Mouse (Mus musculus) limb, embryonic 10.5 days (tissue): ENCODE results near the gene Crat. TPM values are rescaled to one million over a fixed set of nuclear protein-coding genes. Genes with fewer than 3 reads are reported as not detected.
A peak's percentile ranks its signal among the peaks of the same experiment; 100 is the strongest.

Experiments
- DNase-seq: peaks from one replicate; pipeline ENCODE4 v3.0.0-alpha.2; 2017; ENCODE audit warnings: low spot score
- H3K27ac ChIP-seq: fragments of 300-500 bp; sonication (generic); 2 replicates; pipeline ENCODE4 v1.5.1; 2016; ENCODE audit warnings: mild to moderate bottlenecking
- H3K27me3 ChIP-seq: fragments of 300-500 bp; sonication (generic); 2 replicates; pipeline ENCODE4 v1.6.1; 2016; ENCODE audit warnings: low read depth, mild to moderate bottlenecking; ENCODE audit not compliant: poor library complexity, severe bottlenecking
- H3K36me3 ChIP-seq: fragments of 300-500 bp; sonication (generic); 2 replicates; pipeline ENCODE4 v1.6.1; 2016; ENCODE audit warnings: mild to moderate bottlenecking, moderate library complexity
- H3K4me1 ChIP-seq: fragments of 300-500 bp; sonication (generic); 2 replicates; pipeline ENCODE4 v1.6.1; 2016
- H3K4me3 ChIP-seq: fragments of 300-500 bp; sonication (generic); 2 replicates; pipeline ENCODE4 v1.5.1; 2016; ENCODE audit warnings: mild to moderate bottlenecking, moderate library complexity
- H3K9me3 ChIP-seq: fragments of 300-500 bp; sonication (generic); replicated peaks from 2 replicates; pipeline ENCODE4 v1.6.1; 2016; ENCODE audit warnings: mild to moderate bottlenecking
- WGBS: fragments of 180-500 bp; shearing (Covaris S2); methylation state at CpG from one replicate; pipeline ENCODE4 v1.1.7; 2016; 5-methylcytosine and 5-hydroxymethylcytosine counted together
- polyA plus RNA-seq: library from polyadenylated mRNA; unstranded; fragments of >200 nt; fragmentation: Nextera tagmentation; extraction: Ambion mirVana; gene quantifications from 2 replicates; pipeline ENCODE4 v1.2.1, GENCODE M21; 2016

Gene Crat
- polyA plus RNA-seq, 1 experiment from 2014 or later: 22.9 TPM

- H3K27ac ChIP-seq: no peak overlapping the region
- no peaks in the 10 kb centered on the region for H3K4me1 ChIP-seq
- no peaks in the 10 kb centered on the region for H3K9me3 ChIP-seq
- no peak overlapping the region for H3K4me3 ChIP-seq
- DNase-seq: no peak
- H3K36me3 ChIP-seq: peaks cover 98% of the 10 kb centered on the region
- 93% methylated on average over 10 of the region's 10 CpGs for WGBS
- H3K27me3 ChIP-seq: no peaks in the 10 kb centered on the region
These were observed 39.7 kb downstream of the Crat start for GRCm38 (mm10) chr2:30375893-30376292.

- Histone ChIP-seq H3K27me3 (no peaks in the 10 kb centered on the region), H3K4me1 (no peaks in the 10 kb centered on the region), H3K4me3 (no peak overlapping the region), H3K9me3 (no peaks in the 10 kb centered on the region), H3K36me3 (peaks cover 98% of the 10 kb centered on the region), H3K27ac (no peak overlapping the region)
- no peak for DNase-seq
- WGBS: 95% methylated on average over 5 of the region's 5 CpGs
These were observed 42.9 kb downstream of the Crat start for GRCm38 (mm10) chr2:30372726-30373125.

GRCm38 (mm10) chr2:30371544-30371943 is 44.1 kb downstream of the Crat start:
- Histone ChIP-seq H3K9me3 (no peaks in the 10 kb centered on the region), H3K4me1 (no peaks in the 10 kb centered on the region), H3K4me3 (no peak overlapping the region), H3K27ac (no peak overlapping the region), H3K27me3 (no peaks in the 10 kb centered on the region), H3K36me3 (peaks cover 98% of the 10 kb centered on the region)
- DNase-seq: no peak
- WGBS: 96% methylated on average over 8 of the region's 8 CpGs

GRCm38 (mm10) chr2:30366203-30366602 is 49.4 kb downstream of the Crat start:
- peaks cover 52% of the 10 kb centered on the region for H3K36me3 ChIP-seq
- H3K4me3 ChIP-seq: no peak overlapping the region
- no peaks in the 10 kb centered on the region for H3K27me3 ChIP-seq
- H3K4me1 ChIP-seq: peaks cover 16% of the 10 kb centered on the region
- no peaks in the 10 kb centered on the region for H3K9me3 ChIP-seq
- no peak overlapping the region for H3K27ac ChIP-seq
- WGBS: 91% methylated on average over 5 of the region's 5 CpGs
- no peak for DNase-seq

- no peak overlapping the region for H3K27ac ChIP-seq
- peaks cover 45% of the 10 kb centered on the region for H3K36me3 ChIP-seq
- no peaks in the 10 kb centered on the region for H3K9me3 ChIP-seq
- WGBS: 90% methylated on average over 2 of the region's 2 CpGs
- peaks cover 16% of the 10 kb centered on the region for H3K4me1 ChIP-seq
- H3K4me3 ChIP-seq: peak overlapping the region; percentile 79
- H3K27me3 ChIP-seq: no peaks in the 10 kb centered on the region
- DNase-seq: no peak
These were observed 50.1 kb downstream of the Crat start for GRCm38 (mm10) chr2:30365281-30366069.

GRCm38 (mm10) chr2:30363773-30364650 is 51.6 kb downstream of the Crat start, which contains the start of gene Miga2:
TSS of gene Miga2 (plus strand) at chr2:30364233.
- Histone ChIP-seq H3K4me1 (peaks cover 22% of the 10 kb centered on the region), H3K27me3 (no peaks in the 10 kb centered on the region), H3K36me3 (peaks cover 30% of the 10 kb centered on the region), H3K9me3 (no peaks in the 10 kb centered on the region), H3K4me3 (peak within 1 kb of the TSS; percentile 79), H3K27ac (peak within 1 kb of the TSS; percentile 85)
- DNase-seq: peak; percentile 94
- WGBS: under 1% methylated on average over 54 of the region's 54 CpGs

- Histone ChIP-seq H3K4me3 (no peak overlapping the region), H3K9me3 (no peaks in the 10 kb centered on the region), H3K36me3 (peaks cover 19% of the 10 kb centered on the region), H3K4me1 (peaks cover 34% of the 10 kb centered on the region), H3K27ac (no peak overlapping the region), H3K27me3 (no peaks in the 10 kb centered on the region)
- 69% methylated on average over 5 of the region's 5 CpGs for WGBS
- DNase-seq: no peak
These were observed 52.7 kb downstream of the Crat start for GRCm38 (mm10) chr2:30362865-30363264.

- no peaks in the 10 kb centered on the region for H3K9me3 ChIP-seq
- H3K36me3 ChIP-seq: no peaks in the 10 kb centered on the region
- H3K27ac ChIP-seq: no peak overlapping the region
- no peak overlapping the region for H3K4me3 ChIP-seq
- WGBS: 66% methylated on average over 10 of the region's 10 CpGs
- H3K27me3 ChIP-seq: no peaks in the 10 kb centered on the region
- no peak for DNase-seq
- peaks cover 47% of the 10 kb centered on the region for H3K4me1 ChIP-seq
These were observed 55.0 kb downstream of the Crat start for GRCm38 (mm10) chr2:30360626-30361025.

GRCm38 (mm10) chr2:30358533-30359531 is 56.8 kb downstream of the Crat start, which contains the start of gene Sh3glb2:
TSS of gene Sh3glb2 (minus strand) at chr2:30359337.
- H3K9me3 ChIP-seq: no peaks in the 10 kb centered on the region
- H3K36me3 ChIP-seq: peaks cover 13% of the 10 kb centered on the region
- no peaks in the 10 kb centered on the region for H3K27me3 ChIP-seq
- WGBS: 3% methylated on average over 73 of the region's 73 CpGs
- H3K4me1 ChIP-seq: peaks cover 33% of the 10 kb centered on the region
- H3K4me3 ChIP-seq: peak within 1 kb of the TSS; percentile 74
- DNase-seq: peak; percentile 91
- peak within 1 kb of the TSS; percentile 84 for H3K27ac ChIP-seq

- no peak for DNase-seq
- H3K27ac ChIP-seq: peak overlapping the region; percentile 84
- 48% methylated on average over 8 of the region's 8 CpGs for WGBS
- no peaks in the 10 kb centered on the region for H3K9me3 ChIP-seq
- H3K36me3 ChIP-seq: peaks cover 19% of the 10 kb centered on the region
- H3K4me1 ChIP-seq: peaks cover 33% of the 10 kb centered on the region
- no peaks in the 10 kb centered on the region for H3K27me3 ChIP-seq
- H3K4me3 ChIP-seq: peak overlapping the region; percentile 74
These were observed 57.8 kb downstream of the Crat start for GRCm38 (mm10) chr2:30357552-30358510.

- 76% methylated on average over 9 of the region's 9 CpGs for WGBS
- Histone ChIP-seq H3K36me3 (peaks cover 27% of the 10 kb centered on the region), H3K4me1 (peaks cover 33% of the 10 kb centered on the region)
These were observed 58.7 kb downstream of the Crat start for GRCm38 (mm10) chr2:30356906-30357305.

More at GRCm38 (mm10) chr2:30356906-30357305, 58.7 kb downstream of the Crat start:
- H3K9me3 ChIP-seq: no peaks in the 10 kb centered on the region
- no peak for DNase-seq
- no peaks in the 10 kb centered on the region for H3K27me3 ChIP-seq
- H3K4me3 ChIP-seq: no peak overlapping the region
- no peak overlapping the region for H3K27ac ChIP-seq
